Mouse (Mus musculus) embryo, embryonic 10 days (tissue): ENCODE measurements at regions not wholly inside any gene's neighbourhood (a gene's known extent, or its start where the extent isn't known, plus 50 kb on each side); places are given as distances from the start of the nearest gene placed in this dataset.

ENCODE experiments used
- DNase-seq: peaks from one replicate; pipeline ENCODE4 v3.0.0-alpha.2; 2015; ENCODE audit warnings: low spot score

DNA sequence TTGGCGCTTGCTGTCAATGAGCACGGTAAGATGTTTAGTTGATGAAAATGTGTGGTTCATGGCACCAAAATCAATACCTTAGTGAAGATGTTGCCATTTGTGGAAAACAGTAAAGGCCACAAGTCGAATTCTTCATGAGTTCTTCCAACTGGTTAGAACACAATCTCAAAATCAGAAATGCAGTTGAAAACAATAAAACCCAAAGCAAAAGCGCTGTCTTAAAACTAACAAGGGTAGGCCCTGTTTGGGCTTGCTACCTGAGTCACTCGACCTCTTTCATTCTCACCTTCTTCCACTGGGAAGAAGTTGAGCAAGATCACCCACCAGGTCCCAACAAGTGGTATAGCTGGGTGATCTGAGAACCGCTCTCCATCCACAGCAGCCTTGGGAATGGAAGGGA, 179.1 kb downstream of the Parm1 start:
- DNase-seq = no peak

DNA sequence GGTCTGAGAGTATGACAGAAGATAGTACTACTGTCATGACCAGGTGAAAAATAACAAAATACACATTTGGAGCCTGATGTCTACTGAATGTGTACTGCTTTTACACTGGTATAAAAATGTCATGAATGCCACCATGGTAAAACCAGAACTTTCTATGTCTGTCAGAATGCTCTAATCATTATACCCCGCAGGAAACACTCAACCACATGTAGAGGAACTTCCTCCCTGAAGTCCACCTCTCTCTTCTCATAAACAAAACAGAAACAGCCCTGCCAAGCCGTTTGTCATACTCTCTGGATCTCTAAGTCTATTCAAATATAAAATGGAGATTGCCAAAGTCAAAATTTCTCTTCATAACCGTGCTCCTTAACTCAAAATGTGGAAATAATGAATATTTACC, 178.2 kb downstream of the Parm1 start:
- no peak for DNase-seq

DNA sequence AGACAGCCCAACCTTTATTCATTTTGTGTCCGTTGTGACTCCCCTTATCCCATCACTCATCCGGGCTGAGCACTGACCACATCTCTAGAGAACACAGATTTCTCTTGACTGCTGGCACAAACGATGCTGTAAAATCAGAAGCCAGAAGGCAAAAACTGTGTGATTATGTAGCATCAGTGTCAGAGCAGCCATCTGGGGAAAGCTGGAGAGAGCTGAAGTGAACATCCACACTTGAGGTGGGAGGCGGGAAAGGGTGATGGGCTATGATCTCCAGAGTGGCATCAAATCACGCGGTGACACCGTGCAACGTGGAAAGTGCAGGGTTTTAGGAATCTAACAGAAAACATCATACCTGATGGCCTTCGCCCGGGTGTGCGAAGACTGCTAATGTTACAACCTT, 175.9 kb downstream of the Parm1 start:
- DNase-seq = no peak

DNA sequence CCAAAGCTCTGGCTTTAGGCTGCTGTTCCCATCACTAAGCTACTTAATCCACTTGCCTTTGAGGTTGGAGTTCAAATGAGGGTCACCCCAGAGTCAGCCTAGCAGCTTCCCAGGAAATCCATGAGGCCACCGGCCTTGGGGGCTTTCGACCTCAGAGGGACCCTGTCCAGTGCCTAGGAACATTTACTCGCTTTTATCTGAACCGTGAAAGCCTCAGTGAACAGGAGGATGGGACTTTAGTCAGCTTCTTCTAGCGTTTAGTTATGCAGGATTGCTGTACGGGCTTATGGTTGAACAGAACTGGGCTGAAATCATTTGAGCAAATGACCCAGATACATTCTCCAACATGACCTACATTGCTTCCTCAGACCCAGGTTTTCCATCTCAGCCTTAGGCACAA, 174.9 kb downstream of the Parm1 start:
- DNase-seq = peak; percentile 65

DNA sequence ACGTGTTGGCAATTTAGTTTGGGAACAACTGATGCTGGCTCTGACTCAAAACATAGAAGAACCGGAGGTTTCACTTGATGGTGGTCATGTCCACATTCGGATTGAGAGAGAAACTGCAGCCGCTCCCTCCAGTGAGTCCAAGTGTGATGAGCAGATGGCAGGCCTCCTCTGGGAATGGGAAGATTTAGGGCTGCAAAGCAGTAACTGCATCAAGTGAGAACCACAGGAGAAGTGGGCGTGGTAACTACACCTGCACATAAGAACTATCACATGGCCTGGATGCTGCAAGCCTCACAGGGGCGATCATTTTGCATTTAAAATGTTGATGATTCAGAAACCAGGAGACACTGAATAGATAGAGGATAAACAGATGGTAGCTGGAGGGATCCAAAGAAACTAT, 161.3 kb downstream of the Parm1 start:
- DNase-seq = no peak
